Mouse (Mus musculus): ENCODE data around the gene Hexim2. TPM values are rescaled to one million over a fixed set of nuclear protein-coding genes. Genes with fewer than 3 reads are reported as not detected.
A peak's percentile ranks its signal among the peaks of the same experiment; 100 is the strongest.

Hexim2 gene
- polyA plus RNA-seq, 1 experiment from 2014 or later: 6.5 TPM

GRCm38 (mm10) chr11:103173041-103173770 lies 41.0 kb downstream of the Hexim2 start:
- Histone ChIP-seq H3K36me3 (ENCODE audit: insufficient read depth, low read length) (no peaks in the 10 kb centered on the region), H3K4me1 (replicated peaks; ENCODE audit: insufficient read depth, low read length) (0 out of 2 replicates have a peak, but pooled peaks cover 19% of the 10 kb centered on the region), H3K4me2 (ENCODE audit: low read length) (0 out of 2 replicates have a peak overlapping the region, but pooled peaks have one; percentile 1), H3K9ac (ENCODE audit: low read depth, low read length) (no peak overlapping the region), H3K27ac (peak overlapping the region; percentile 52; the same call in 1 of the 2 replicates), H3K9me3 (replicated peaks; ENCODE audit: low read length) (no peaks in the 10 kb centered on the region), H3K27me3 (ENCODE audit: insufficient read depth, low read length) (no peaks in the 10 kb centered on the region), H3K4me3 (replicated peaks; ENCODE audit: low read depth, low read length) (no peak overlapping the region)
- TF ChIP-seq CTCF (IDR thresholded peaks at IDR 0.05; ENCODE audit: low read depth): no peak
- ATAC-seq (replicated peaks; ENCODE audit: low FRiP score, low read depth) (no peak), DNase-seq (ENCODE audit: low spot score) (no peak)
- 78% methylated on average over 7 of the region's 7 CpGs for WGBS

- H3K36me3 ChIP-seq (ENCODE audit: insufficient read depth, low read length): no peaks in the 10 kb centered on the region
- H3K4me3 ChIP-seq (replicated peaks; ENCODE audit: low read depth, low read length): no peak overlapping the region
- H3K4me2 ChIP-seq (ENCODE audit: low read length): no peak overlapping the region
- no peaks in the 10 kb centered on the region for H3K27me3 ChIP-seq (ENCODE audit: insufficient read depth, low read length)
- 88% methylated on average over 11 of the region's 11 CpGs for WGBS
- no peak for DNase-seq (ENCODE audit: low spot score)
- no peak for TF ChIP-seq CTCF (IDR thresholded peaks at IDR 0.05; ENCODE audit: low read depth)
- H3K4me1 ChIP-seq (replicated peaks; ENCODE audit: insufficient read depth, low read length): 0 out of 2 replicates have a peak, but pooled peaks cover 19% of the 10 kb centered on the region
- H3K9ac ChIP-seq (ENCODE audit: low read depth, low read length): no peak overlapping the region
- H3K27ac ChIP-seq: no peak overlapping the region
- H3K9me3 ChIP-seq (replicated peaks; ENCODE audit: low read length): no peaks in the 10 kb centered on the region
- ATAC-seq (replicated peaks; ENCODE audit: low FRiP score, low read depth): no peak
Measured at GRCm38 (mm10) chr11:103173771-103174344, 41.6 kb downstream of the Hexim2 start.

- no peaks in the 10 kb centered on the region for H3K9me3 ChIP-seq (replicated peaks; ENCODE audit: low read length)
- no peak overlapping the region for H3K4me2 ChIP-seq (ENCODE audit: low read length)
- DNase-seq (ENCODE audit: low spot score) (no peak), ATAC-seq (replicated peaks; ENCODE audit: low FRiP score, low read depth) (no peak)
- 0 out of 2 replicates have a peak, but pooled peaks cover 19% of the 10 kb centered on the region for H3K4me1 ChIP-seq (replicated peaks; ENCODE audit: insufficient read depth, low read length)
- H3K27me3 ChIP-seq (ENCODE audit: insufficient read depth, low read length): no peaks in the 10 kb centered on the region
- H3K27ac ChIP-seq: peak overlapping the region; percentile 64
- TF ChIP-seq CTCF (IDR thresholded peaks at IDR 0.05; ENCODE audit: low read depth): no peak
- H3K36me3 ChIP-seq (ENCODE audit: insufficient read depth, low read length): no peaks in the 10 kb centered on the region
- 71% methylated on average over 5 of the region's 5 CpGs for WGBS
- H3K4me3 ChIP-seq (replicated peaks; ENCODE audit: low read depth, low read length): no peak overlapping the region
- H3K9ac ChIP-seq (ENCODE audit: low read depth, low read length): no peak overlapping the region
Measured at GRCm38 (mm10) chr11:103174411-103174832, 42.2 kb downstream of the Hexim2 start.

- no peaks in the 10 kb centered on the region for H3K9me3 ChIP-seq (replicated peaks; ENCODE audit: low read length)
- H3K27ac ChIP-seq: peak overlapping the region; percentile 64
- 0 out of 2 replicates have a peak, but pooled peaks cover 19% of the 10 kb centered on the region for H3K4me1 ChIP-seq (replicated peaks; ENCODE audit: insufficient read depth, low read length)
- TF ChIP-seq CTCF (IDR thresholded peaks at IDR 0.05; ENCODE audit: low read depth): no peak
- H3K4me2 ChIP-seq (ENCODE audit: low read length): no peak overlapping the region
- DNase-seq (ENCODE audit: low spot score) (no peak), ATAC-seq (replicated peaks; ENCODE audit: low FRiP score, low read depth) (no peak)
- H3K36me3 ChIP-seq (ENCODE audit: insufficient read depth, low read length): no peaks in the 10 kb centered on the region
- 26% methylated on average over 8 of the region's 8 CpGs for WGBS
- H3K4me3 ChIP-seq (replicated peaks; ENCODE audit: low read depth, low read length): no peak overlapping the region
- H3K27me3 ChIP-seq (ENCODE audit: insufficient read depth, low read length): no peaks in the 10 kb centered on the region
- no peak overlapping the region for H3K9ac ChIP-seq (ENCODE audit: low read depth, low read length)
Measured at GRCm38 (mm10) chr11:103174891-103175391, 42.7 kb downstream of the Hexim2 start.

GRCm38 (mm10) chr11:103175688-103176442 lies 43.6 kb downstream of the Hexim2 start:
- H3K4me1 ChIP-seq (replicated peaks; ENCODE audit: insufficient read depth, low read length): 0 out of 2 replicates have a peak, but pooled peaks cover 19% of the 10 kb centered on the region
- H3K36me3 ChIP-seq (ENCODE audit: insufficient read depth, low read length): no peaks in the 10 kb centered on the region
- no peak for ATAC-seq (replicated peaks; ENCODE audit: low FRiP score, low read depth)
- DNase-seq (ENCODE audit: low spot score): no peak
- H3K9me3 ChIP-seq (replicated peaks; ENCODE audit: low read length): no peaks in the 10 kb centered on the region
- H3K27me3 ChIP-seq (ENCODE audit: insufficient read depth, low read length): no peaks in the 10 kb centered on the region
- no peak for TF ChIP-seq CTCF (IDR thresholded peaks at IDR 0.05; ENCODE audit: low read depth)
- no peak overlapping the region for H3K4me3 ChIP-seq (replicated peaks; ENCODE audit: low read depth, low read length)
- H3K9ac ChIP-seq (ENCODE audit: low read depth, low read length): no peak overlapping the region
- H3K27ac ChIP-seq: no peak overlapping the region
- 55% methylated on average over 14 of the region's 14 CpGs for WGBS
- H3K4me2 ChIP-seq (ENCODE audit: low read length): no peak overlapping the region

GRCm38 (mm10) chr11:103176510-103176909 lies 44.3 kb downstream of the Hexim2 start:
- DNase-seq (ENCODE audit: low spot score) (no peak), ATAC-seq (replicated peaks; ENCODE audit: low FRiP score, low read depth) (no peak)
- Histone ChIP-seq H3K27me3 (ENCODE audit: insufficient read depth, low read length) (no peaks in the 10 kb centered on the region), H3K4me3 (replicated peaks; ENCODE audit: low read depth, low read length) (no peak overlapping the region), H3K27ac (no peak overlapping the region), H3K4me2 (ENCODE audit: low read length) (no peak overlapping the region), H3K4me1 (replicated peaks; ENCODE audit: insufficient read depth, low read length) (0 out of 2 replicates have a peak, but pooled peaks cover 16% of the 10 kb centered on the region), H3K36me3 (ENCODE audit: insufficient read depth, low read length) (no peaks in the 10 kb centered on the region), H3K9me3 (replicated peaks; ENCODE audit: low read length) (no peaks in the 10 kb centered on the region), H3K9ac (ENCODE audit: low read depth, low read length) (no peak overlapping the region)
- WGBS: 86% methylated on average over 1 of the region's 1 CpGs
- TF ChIP-seq CTCF (IDR thresholded peaks at IDR 0.05; ENCODE audit: low read depth): no peak
